Mouse (Mus musculus): ENCODE measurements around the gene Itgad. TPM values are rescaled to one million over a fixed set of nuclear protein-coding genes. Genes with fewer than 3 reads are reported as not detected.
A peak's percentile ranks its signal among the peaks of the same experiment; 100 is the strongest.

Itgad gene
- polyA plus RNA-seq, 1 experiment from 2014 or later = 0.10 TPM

DNA sequence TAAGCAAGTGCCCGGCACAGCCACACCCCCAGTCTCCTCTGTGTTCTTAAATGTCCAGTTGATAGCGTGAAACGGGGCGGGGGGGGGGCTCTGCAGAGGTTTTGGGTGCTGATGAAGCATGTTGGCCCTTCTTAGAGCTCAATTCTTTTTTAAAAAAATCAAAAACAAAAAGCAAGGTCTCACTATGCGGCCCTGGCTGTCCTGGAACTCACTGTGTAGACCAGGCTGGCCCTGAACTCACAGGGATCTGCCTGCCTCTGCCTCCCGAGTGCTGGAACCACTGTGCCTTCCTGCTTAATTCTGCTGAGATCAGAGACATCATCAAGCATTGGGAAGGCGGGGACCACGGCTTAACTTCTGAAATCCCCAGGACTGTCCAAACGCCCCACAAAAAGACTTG is 47.4 kb downstream of the Itgad start:
- Histone ChIP-seq H3K27ac (no peak overlapping the region), H3K9ac (no peak overlapping the region), H3K36me3 (no peaks in the 10 kb centered on the region), H3K9me3 (no peaks in the 10 kb centered on the region), H3K4me3 (no peak overlapping the region), H3K4me2 (no peak overlapping the region), H3K4me1 (no peaks in the 10 kb centered on the region), H3K27me3 (no peaks in the 10 kb centered on the region)
- WGBS = 81% methylated on average over 9 of the region's 9 CpGs
- no peak for ATAC-seq (ENCODE audit: borderline replicate concordance, extremely low read depth, low FRiP score, low TSS enrichment)

DNA sequence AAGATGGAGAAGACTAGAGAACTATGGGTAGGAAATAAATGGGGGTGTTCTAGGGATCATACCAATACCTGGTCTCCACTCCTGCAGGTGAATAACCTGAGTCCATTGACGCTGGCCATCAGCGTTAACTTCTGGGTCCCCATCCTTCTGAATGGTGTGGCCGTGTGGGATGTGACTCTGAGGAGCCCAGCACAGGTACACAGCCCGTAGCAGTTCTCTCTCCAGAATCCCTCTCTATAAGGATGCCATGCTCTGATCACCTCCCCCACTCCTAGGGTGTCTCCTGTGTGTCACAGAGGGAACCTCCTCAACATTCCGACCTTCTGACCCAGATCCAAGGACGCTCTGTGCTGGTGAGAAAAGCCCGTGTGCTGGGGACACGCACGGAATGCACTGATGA is 48.9 kb downstream of the Itgad start:
- Histone ChIP-seq H3K9me3 (no peaks in the 10 kb centered on the region), H3K27me3 (no peaks in the 10 kb centered on the region), H3K9ac (no peak overlapping the region), H3K36me3 (no peaks in the 10 kb centered on the region), H3K4me1 (no peaks in the 10 kb centered on the region), H3K4me3 (no peak overlapping the region), H3K4me2 (no peak overlapping the region), H3K27ac (no peak overlapping the region)
- WGBS = 78% methylated on average over 9 of the region's 9 CpGs
- no peak for ATAC-seq (ENCODE audit: borderline replicate concordance, extremely low read depth, low FRiP score, low TSS enrichment)

DNA sequence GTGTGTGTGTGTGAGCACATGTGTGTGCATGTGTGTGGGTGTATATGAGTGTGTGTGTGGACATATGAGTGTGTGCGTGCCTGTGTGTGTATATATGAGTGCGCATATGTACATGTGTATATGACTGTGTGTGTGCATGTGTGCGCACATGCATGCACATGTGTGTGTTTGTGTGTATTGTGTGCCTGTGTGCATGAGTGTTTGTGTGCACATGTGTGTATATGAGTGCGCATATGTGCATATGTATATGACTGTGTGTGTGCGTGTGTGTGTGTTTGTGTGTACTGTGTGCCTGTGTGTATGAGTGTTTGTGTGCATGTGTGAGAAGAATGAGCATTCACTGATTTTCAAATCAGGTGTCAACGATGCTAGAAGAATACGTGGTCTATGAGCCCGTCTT is 50.0 kb downstream of the Itgad start:
- Histone ChIP-seq H3K4me1 (no peaks in the 10 kb centered on the region), H3K27ac (no peak overlapping the region), H3K9me3 (no peaks in the 10 kb centered on the region), H3K4me2 (no peak overlapping the region), H3K36me3 (no peaks in the 10 kb centered on the region), H3K27me3 (no peaks in the 10 kb centered on the region), H3K4me3 (no peak overlapping the region), H3K9ac (no peak overlapping the region)
- ATAC-seq (ENCODE audit: borderline replicate concordance, extremely low read depth, low FRiP score, low TSS enrichment) = no peak
- 86% methylated on average over 8 of the region's 8 CpGs for WGBS

DNA sequence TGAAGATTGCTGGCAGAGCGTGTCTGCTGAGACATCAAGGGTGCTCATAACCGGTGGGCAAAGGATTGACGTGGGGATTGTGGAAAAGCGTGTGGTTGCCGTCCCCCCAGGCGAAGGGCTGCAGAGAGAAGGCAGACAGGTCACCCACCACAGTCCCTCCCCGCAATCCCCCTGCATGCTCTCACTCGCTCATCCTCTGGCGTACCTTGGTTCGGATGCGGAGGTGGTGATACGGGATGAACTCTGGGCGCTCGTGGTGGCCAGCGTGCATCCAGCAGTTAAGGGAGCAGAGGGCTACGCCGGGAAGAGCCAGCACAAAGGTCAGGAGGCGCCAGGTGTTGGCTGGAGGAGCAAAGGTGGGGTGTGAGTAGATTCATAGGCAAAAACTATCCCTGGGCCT is 51.5 kb downstream of the Itgad start:
- Histone ChIP-seq H3K4me2 (no peak overlapping the region), H3K27ac (no peak overlapping the region), H3K27me3 (no peaks in the 10 kb centered on the region), H3K4me1 (no peaks in the 10 kb centered on the region), H3K9ac (no peak overlapping the region), H3K9me3 (no peaks in the 10 kb centered on the region), H3K4me3 (no peak overlapping the region), H3K36me3 (no peaks in the 10 kb centered on the region)
- no peak for ATAC-seq (ENCODE audit: borderline replicate concordance, extremely low read depth, low FRiP score, low TSS enrichment)
- 81% methylated on average over 18 of the region's 18 CpGs for WGBS

DNA sequence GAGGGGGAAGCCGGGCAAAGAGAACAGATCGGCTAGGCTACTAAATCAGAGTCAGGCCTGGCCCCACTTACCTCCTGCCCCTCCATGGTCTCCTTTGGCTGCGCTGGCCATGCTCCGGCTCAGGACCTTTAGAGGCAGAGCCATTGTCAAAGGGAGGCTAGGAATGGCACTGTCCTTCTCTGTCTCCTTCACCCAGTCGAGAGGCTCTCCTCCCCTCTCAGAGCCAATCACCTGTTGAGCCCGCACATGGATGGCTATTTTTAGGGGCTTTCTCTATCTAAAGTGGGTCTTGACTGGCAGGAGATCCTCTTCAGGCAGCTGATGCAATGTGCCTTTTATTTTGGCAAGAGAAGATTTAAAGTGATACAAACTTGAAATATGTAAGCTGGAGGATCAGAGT is 52.0 kb downstream of the Itgad start, which contains the start of gene Cox6a2:
Gene Cox6a2, minus strand, starts transcription at position 236 of the 400 bp plus-strand sequence.
- no peak within 1 kb of the TSS for H3K9ac ChIP-seq
- H3K27me3 ChIP-seq = no peaks in the 10 kb centered on the region
- H3K4me1 ChIP-seq = no peaks in the 10 kb centered on the region
- no peaks in the 10 kb centered on the region for H3K9me3 ChIP-seq
- no peak within 1 kb of the TSS for H3K4me2 ChIP-seq
- H3K4me3 ChIP-seq = no peak within 1 kb of the TSS
- WGBS = 63% methylated on average over 6 of the region's 6 CpGs
- no peak for ATAC-seq (ENCODE audit: borderline replicate concordance, extremely low read depth, low FRiP score, low TSS enrichment)
- H3K27ac ChIP-seq = no peak within 1 kb of the TSS
- no peaks in the 10 kb centered on the region for H3K36me3 ChIP-seq

DNA sequence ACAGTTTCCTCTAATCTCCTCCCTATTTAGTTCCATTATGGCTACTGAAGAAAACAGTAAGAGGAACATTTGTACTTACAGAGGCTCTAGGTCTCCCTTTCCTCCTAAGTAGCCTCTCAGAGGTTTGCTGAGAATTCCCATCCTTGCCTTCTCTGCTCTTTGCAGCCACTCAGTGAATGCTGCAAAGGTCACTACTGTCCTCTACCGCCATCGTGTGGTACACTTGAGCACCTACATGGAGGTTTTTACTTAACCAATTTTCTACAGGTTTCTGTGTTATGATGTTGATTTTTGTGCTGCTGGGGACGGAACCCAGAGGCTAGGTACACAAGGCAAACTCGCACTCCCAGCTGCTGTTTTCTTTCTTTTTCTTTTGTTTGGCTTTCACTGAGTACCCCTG is 54.0 kb downstream of the Itgad start:
- no peak overlapping the region for H3K9ac ChIP-seq
- H3K4me2 ChIP-seq = no peak overlapping the region
- H3K4me3 ChIP-seq = no peak overlapping the region
- no peaks in the 10 kb centered on the region for H3K4me1 ChIP-seq
- H3K36me3 ChIP-seq = no peaks in the 10 kb centered on the region
- H3K27ac ChIP-seq = no peak overlapping the region
- no peak for ATAC-seq (ENCODE audit: borderline replicate concordance, extremely low read depth, low FRiP score, low TSS enrichment)
- WGBS = 4% methylated on average over 4 of the region's 4 CpGs
- H3K9me3 ChIP-seq = no peaks in the 10 kb centered on the region
- no peaks in the 10 kb centered on the region for H3K27me3 ChIP-seq

DNA sequence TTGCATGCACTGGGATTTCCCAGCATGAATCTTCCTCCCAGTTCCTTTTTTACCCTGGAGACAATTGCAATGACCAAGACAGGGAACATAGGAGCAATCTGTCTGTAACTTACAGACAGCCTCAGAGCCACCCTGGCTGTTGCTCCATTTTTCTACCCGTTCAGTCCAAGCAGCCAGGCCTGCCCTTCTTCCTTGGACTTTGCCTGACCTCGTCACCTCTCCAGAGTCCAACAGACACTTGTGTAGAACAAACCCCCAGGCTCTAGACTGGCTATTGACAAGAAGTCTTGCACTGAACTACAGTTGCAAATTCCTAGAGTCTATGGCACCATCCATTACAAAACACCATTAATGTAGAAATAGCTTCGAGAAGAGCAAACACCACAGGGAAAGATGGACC is 55.6 kb downstream of the Itgad start:
- Histone ChIP-seq H3K4me1 (no peaks in the 10 kb centered on the region), H3K27me3 (no peaks in the 10 kb centered on the region), H3K27ac (no peak overlapping the region), H3K4me3 (no peak overlapping the region), H3K36me3 (no peaks in the 10 kb centered on the region), H3K9ac (no peak overlapping the region), H3K9me3 (no peaks in the 10 kb centered on the region), H3K4me2 (no peak overlapping the region)
- no peak for ATAC-seq (ENCODE audit: borderline replicate concordance, extremely low read depth, low FRiP score, low TSS enrichment)
- 28% methylated on average over 3 of the region's 3 CpGs for WGBS

DNA sequence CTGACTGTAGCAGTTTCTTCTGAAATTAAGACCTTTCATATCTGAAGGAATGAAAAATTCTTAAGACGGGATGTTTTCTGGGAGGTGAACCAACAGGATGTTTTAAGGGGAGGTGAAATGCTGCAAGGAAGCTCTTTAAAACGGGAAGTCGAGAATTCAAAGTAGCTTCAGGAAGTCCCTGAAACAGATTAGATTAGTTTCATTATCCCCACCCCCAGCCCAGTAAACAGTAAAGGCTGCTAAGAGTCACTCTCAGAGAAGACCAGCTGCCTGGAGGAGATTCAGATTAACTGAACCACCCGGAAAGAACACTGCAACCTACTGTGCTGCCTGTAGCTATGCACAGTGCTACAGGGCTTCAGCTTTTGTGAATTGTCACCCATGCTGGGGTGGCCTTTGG is 65.8 kb downstream of the Itgad start:
- H3K4me1 ChIP-seq = no peaks in the 10 kb centered on the region
- H3K36me3 ChIP-seq = no peaks in the 10 kb centered on the region
- H3K27ac ChIP-seq = no peak overlapping the region
- no peak overlapping the region for H3K4me2 ChIP-seq
- H3K4me3 ChIP-seq = no peak overlapping the region
- no peak overlapping the region for H3K9ac ChIP-seq
- H3K27me3 ChIP-seq = no peaks in the 10 kb centered on the region
- no peak for ATAC-seq (ENCODE audit: borderline replicate concordance, extremely low read depth, low FRiP score, low TSS enrichment)
- no peaks in the 10 kb centered on the region for H3K9me3 ChIP-seq
- WGBS = 67% methylated on average over 4 of the region's 4 CpGs

DNA sequence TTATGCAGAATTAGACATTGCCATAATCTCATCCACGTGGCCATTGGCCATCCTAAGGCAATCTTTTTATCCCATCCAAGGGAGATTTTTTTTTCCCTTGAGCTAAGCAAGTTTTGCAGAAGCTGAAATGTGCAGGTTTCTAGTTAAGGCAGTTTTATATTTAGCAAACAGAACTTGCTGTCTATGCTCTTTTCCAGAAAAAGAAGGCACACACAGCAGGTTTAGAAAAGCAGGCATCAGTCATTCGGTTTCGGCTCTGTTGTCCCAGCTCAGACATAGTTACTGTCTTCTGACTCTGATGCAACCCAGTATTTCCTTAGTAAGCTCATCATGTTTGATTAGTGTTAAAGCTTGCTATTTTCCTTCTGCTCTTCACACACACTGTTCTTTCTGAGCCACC is 66.8 kb downstream of the Itgad start:
- Histone ChIP-seq H3K27ac (no peak overlapping the region), H3K4me3 (no peak overlapping the region), H3K9ac (no peak overlapping the region), H3K27me3 (no peaks in the 10 kb centered on the region), H3K36me3 (no peaks in the 10 kb centered on the region), H3K9me3 (no peaks in the 10 kb centered on the region), H3K4me2 (no peak overlapping the region), H3K4me1 (no peaks in the 10 kb centered on the region)
- no peak for ATAC-seq (ENCODE audit: borderline replicate concordance, extremely low read depth, low FRiP score, low TSS enrichment)
- WGBS = 88% methylated on average over 3 of the region's 3 CpGs

DNA sequence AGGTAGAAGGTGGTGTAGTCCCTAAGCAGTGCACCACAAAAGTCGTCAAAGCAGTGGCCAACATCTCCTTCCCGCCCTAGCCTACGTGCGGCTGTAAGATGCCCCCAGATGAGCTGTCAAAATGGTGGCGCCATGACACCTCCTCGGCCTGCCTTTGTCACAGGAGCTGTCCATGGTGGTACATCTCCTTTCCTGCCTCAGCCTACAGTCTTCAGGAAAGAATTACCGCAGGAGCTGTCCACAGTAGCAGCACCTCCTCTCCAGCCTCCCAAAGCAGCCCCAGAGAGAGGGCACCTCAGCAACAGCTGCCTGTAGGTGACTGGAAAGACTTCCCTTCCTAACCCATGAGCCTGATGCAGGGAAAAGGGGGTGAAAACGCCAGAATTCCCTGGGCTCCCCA is 77.6 kb downstream of the Itgad start:
- Histone ChIP-seq H3K27ac (no peak overlapping the region), H3K27me3 (peaks cover 7% of the 10 kb centered on the region; the same call in 1 of the 2 replicates), H3K4me2 (no peak overlapping the region), H3K9me3 (no peaks in the 10 kb centered on the region), H3K4me1 (peaks cover 4% of the 10 kb centered on the region), H3K9ac (no peak overlapping the region), H3K36me3 (0 out of 2 replicates have a peak, but pooled peaks cover 3% of the 10 kb centered on the region), H3K4me3 (no peak overlapping the region)
- ATAC-seq (ENCODE audit: borderline replicate concordance, extremely low read depth, low FRiP score, low TSS enrichment) = no peak
- 26% methylated on average over 8 of the region's 8 CpGs for WGBS

DNA sequence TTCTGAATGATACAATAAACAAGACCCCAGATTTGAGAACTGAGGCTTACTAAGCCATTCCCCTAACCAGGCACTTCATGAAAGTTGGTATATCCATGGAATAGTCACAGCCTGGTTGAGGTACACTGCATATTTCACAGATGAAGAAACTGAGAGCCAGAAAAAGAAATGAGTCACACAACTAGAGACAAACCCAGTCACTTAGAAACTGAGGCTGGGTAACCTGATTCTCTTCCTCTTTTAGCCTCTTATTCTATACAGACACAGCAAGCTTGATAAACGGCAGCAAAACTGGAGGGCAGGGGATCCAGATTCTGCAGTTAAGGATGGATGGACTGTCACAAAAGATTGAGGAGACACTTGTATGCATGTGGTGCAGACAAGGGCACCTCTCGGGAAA is 80.6 kb downstream of the Itgad start:
- H3K27ac ChIP-seq = no peak overlapping the region
- WGBS = 70% methylated on average over 2 of the region's 2 CpGs

DNA sequence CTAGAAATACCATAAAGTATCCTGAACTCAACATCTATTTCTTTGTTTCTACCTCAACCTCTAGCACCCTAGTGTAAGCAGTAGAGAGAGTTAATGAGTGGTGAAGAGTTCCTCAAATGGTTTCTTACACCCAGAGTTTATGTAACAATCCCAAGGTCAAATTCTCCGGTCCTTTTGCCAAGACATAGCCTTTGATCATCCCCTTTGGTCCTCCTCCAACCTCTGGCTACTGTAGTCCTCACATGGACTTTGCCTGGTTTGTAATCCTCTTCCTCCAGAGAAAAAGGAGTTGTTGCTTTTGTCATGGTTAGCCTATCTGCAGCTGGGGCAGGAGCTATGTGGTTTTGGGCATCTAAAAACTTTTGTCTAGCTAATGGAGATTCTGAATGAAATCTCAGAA is 81.3 kb downstream of the Itgad start:
- ATAC-seq (ENCODE audit: borderline replicate concordance, extremely low read depth, low FRiP score, low TSS enrichment) = no peak
- Histone ChIP-seq H3K4me2 (no peak overlapping the region), H3K27me3 (peaks cover 4% of the 10 kb centered on the region; the same call in 1 of the 2 replicates), H3K9me3 (no peaks in the 10 kb centered on the region), H3K4me3 (no peak overlapping the region), H3K36me3 (peaks cover 10% of the 10 kb centered on the region), H3K27ac (no peak overlapping the region), H3K4me1 (peaks cover 20% of the 10 kb centered on the region), H3K9ac (no peak overlapping the region)
- WGBS = 62% methylated on average over 1 of the region's 1 CpGs

More for the DNA sequence above, 80.6 kb downstream of the Itgad start:
- H3K9ac ChIP-seq = no peak overlapping the region
- peaks cover 7% of the 10 kb centered on the region; the same call in 1 of the 2 replicates for H3K27me3 ChIP-seq
- no peak for ATAC-seq (ENCODE audit: borderline replicate concordance, extremely low read depth, low FRiP score, low TSS enrichment)
- H3K36me3 ChIP-seq = peaks cover 4% of the 10 kb centered on the region; the same call in 1 of the 2 replicates
- no peak overlapping the region for H3K4me2 ChIP-seq
- H3K9me3 ChIP-seq = no peaks in the 10 kb centered on the region
- H3K4me1 ChIP-seq = peaks cover 14% of the 10 kb centered on the region
- H3K4me3 ChIP-seq = no peak overlapping the region

DNA sequence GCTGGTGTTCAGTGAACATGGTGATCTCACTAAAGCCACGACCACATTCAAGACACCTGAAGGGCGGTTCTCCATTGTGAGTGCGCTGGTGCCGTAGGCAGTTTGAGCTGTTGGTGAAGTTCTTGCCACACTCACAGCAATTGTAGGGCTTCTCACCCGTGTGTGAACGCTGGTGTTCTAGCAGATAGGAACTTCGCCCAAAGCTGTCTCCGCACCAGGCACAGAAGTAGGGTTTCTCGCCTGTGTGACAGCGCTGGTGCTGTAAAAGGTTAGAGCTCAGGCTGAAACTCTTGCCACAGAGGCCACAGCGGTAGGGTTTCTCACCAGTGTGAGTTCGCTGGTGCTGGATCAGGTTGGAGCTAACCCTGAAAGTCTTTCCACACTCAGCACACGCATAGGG is 82.2 kb downstream of the Itgad start:
- Histone ChIP-seq H3K9me3 (no peaks in the 10 kb centered on the region), H3K27ac (peak overlapping the region; percentile 98; the same call in 1 of the 2 replicates), H3K36me3 (peaks cover 19% of the 10 kb centered on the region), H3K4me1 (peaks cover 21% of the 10 kb centered on the region), H3K4me3 (peak overlapping the region; percentile 67; the same call in 1 of the 2 replicates), H3K27me3 (no peaks in the 10 kb centered on the region), H3K4me2 (peak overlapping the region; percentile 74), H3K9ac (no peak overlapping the region)
- WGBS = 93% methylated on average over 13 of the region's 13 CpGs
- ATAC-seq (ENCODE audit: borderline replicate concordance, extremely low read depth, low FRiP score, low TSS enrichment) = no peak
